Comparison of ENCODE assay signal across 8 mouse cellular contexts in the genomic region with DNA sequence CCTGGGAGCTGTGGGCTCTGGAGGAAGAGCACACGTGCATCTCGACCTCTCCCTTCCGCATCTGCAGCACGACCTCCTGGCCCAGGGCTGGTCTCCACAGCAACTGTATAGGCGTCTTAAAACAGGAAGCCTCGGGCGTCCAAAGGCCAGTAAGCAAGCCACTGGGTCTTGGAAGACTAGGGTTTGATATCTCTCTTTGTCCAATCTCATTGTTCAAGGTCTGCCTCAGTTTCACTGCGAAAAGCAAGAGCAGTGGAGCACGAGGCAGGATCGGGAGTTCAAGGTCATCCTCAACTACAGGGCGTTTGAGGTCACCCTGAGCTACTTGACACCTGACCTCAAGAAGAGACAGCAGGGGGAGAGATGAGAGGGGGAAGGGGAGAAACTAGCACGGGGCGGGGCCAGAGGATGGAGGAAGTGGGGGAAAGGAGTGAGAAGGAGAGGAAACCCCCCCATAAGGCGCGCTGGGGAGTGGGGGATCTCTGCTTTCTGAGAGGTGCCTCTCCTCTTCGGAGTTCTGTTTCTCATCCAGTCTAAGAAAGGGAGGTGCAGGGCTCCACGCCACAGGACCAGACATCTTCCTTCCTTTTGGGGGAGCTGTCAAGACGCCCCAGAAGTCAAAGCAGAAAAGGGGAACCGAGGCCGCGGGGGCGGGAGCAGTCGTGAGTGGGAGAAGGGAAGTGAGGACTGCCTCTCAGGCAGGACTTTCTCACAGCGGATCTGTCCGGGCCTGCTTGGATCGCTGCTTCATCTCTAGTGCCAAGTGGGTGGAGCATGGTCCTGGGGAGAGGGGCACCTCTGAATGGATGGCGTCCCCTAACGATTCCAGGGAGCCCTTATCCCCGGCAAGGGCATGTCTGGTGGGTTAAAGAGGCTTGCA. TPM values are rescaled to one million over a fixed set of nuclear protein-coding genes. Genes with fewer than 3 reads are reported as not detected.
A peak's percentile ranks its signal among the peaks of the same experiment; 100 is the strongest.
DNase-seq lines count a peak whose midpoint lies in the region; ATAC-seq and TF ChIP-seq lines count a peak whose summit lies in the region.

No protein-coding gene starts in this region.

- in situ Hi-C loops in ES-E14 (cut with MboI; ENCODE audit: low sequenced_read_pairs in 2 of 2, unreplicated experiment in 2 of 2), result no loop called here

- DNase-seq in A20 (ENCODE audit: low read depth, low spot score) (peak; percentile 80), ES-E14 (ENCODE audit: low read depth, low spot score) (no peak)
- DNase-seq in forebrain, postnatal 0 days, result no peak
- no peak for DNase-seq in hindbrain, embryonic 14.5 days (ENCODE audit: low spot score)
- DNase-seq in stomach, postnatal 0 days (ENCODE audit: low spot score), result peak; percentile 37
- DNase-seq in cerebellum, adult 11 months, result no peak

- peak overlapping the region; percentile 31 for H3K4me2 ChIP-seq in forebrain, postnatal 0 days (ENCODE audit: low read depth)
- peak overlapping the region; percentile 39 for H3K4me2 ChIP-seq in hindbrain, embryonic 14.5 days (replicated peaks)
- H3K4me2 ChIP-seq in limb, embryonic 12.5 days, result peak overlapping the region; percentile 59
- H3K4me2 ChIP-seq in midbrain, embryonic 12.5 days (replicated peaks), result peak overlapping the region; percentile 35
- peak overlapping the region; percentile 69 for H3K4me2 ChIP-seq in stomach, postnatal 0 days (replicated peaks; ENCODE audit: low read depth)

- WGBS in forebrain, postnatal 0 days, result 4% methylated on average over 29 of the region's 29 CpGs
- 2% methylated on average over 27 of the region's 29 CpGs for WGBS in hindbrain, embryonic 14.5 days
- 2% methylated on average over 29 of the region's 29 CpGs for WGBS in limb, embryonic 12.5 days
- 2% methylated on average over 29 of the region's 29 CpGs for WGBS in midbrain, embryonic 12.5 days
- WGBS in stomach, postnatal 0 days, result 9% methylated on average over 29 of the region's 29 CpGs

- peak overlapping the region; percentile 87 to 92 for H3K4me3 ChIP-seq in ES-E14 (ENCODE audit: insufficient read depth in 1 of 2, low read depth in 1 of 2, low read length in 2 of 2, poor library complexity in 1 of 2, severe bottlenecking in 1 of 2)
- no peak overlapping the region for H3K4me3 ChIP-seq in forebrain, postnatal 0 days (ENCODE audit: low read depth, low read length)
- peak overlapping the region; percentile 18 for H3K4me3 ChIP-seq in hindbrain, embryonic 14.5 days (replicated peaks; ENCODE audit: low read length)
- peak overlapping the region; percentile 38 for H3K4me3 ChIP-seq in limb, embryonic 12.5 days (replicated peaks)
- peak overlapping the region; percentile 27 for H3K4me3 ChIP-seq in midbrain, embryonic 12.5 days
- H3K4me3 ChIP-seq in stomach, postnatal 0 days (ENCODE audit: low read depth, low read length), result peak overlapping the region; percentile 41

- H3K27ac ChIP-seq in ES-E14 (ENCODE audit: insufficient read depth, low read depth, low read length, poor library complexity, severe bottlenecking), result peak overlapping the region; percentile 85
- no peak overlapping the region for H3K27ac ChIP-seq in forebrain, postnatal 0 days (ENCODE audit: low read depth, low read length)
- no peak overlapping the region for H3K27ac ChIP-seq in hindbrain, embryonic 14.5 days
- 0 out of 2 replicates have a peak overlapping the region, but pooled peaks have one; percentile 20 for H3K27ac ChIP-seq in limb, embryonic 12.5 days
- no peak overlapping the region for H3K27ac ChIP-seq in midbrain, embryonic 12.5 days (replicated peaks)
- H3K27ac ChIP-seq in stomach, postnatal 0 days (replicated peaks), result peak overlapping the region; percentile 45

- peaks cover 8 to 17% of the 10 kb centered on the region in 2 experiments; a peak in 3 of 4 replicates for H3K4me1 ChIP-seq in ES-E14 (ENCODE audit: control insufficient read depth in 2 of 2, insufficient read depth in 2 of 2, low read length in 2 of 2, poor library complexity in 1 of 2)
- H3K4me1 ChIP-seq in forebrain, postnatal 0 days (ENCODE audit: insufficient read depth), result no peaks in the 10 kb centered on the region
- H3K4me1 ChIP-seq in hindbrain, embryonic 14.5 days (replicated peaks; ENCODE audit: control insufficient read depth, insufficient read depth, low read length), result no peaks in the 10 kb centered on the region
- H3K4me1 ChIP-seq in limb, embryonic 12.5 days (replicated peaks), result peaks cover 11% of the 10 kb centered on the region
- peaks cover 8% of the 10 kb centered on the region for H3K4me1 ChIP-seq in midbrain, embryonic 12.5 days
- no peaks in the 10 kb centered on the region for H3K4me1 ChIP-seq in stomach, postnatal 0 days (replicated peaks; ENCODE audit: control insufficient read depth, insufficient read depth)

- peak overlapping the region; percentile 85 for H3K9ac ChIP-seq in ES-E14 (ENCODE audit: insufficient read depth, low read depth, low read length, poor library complexity, severe bottlenecking)
- no peak overlapping the region for H3K9ac ChIP-seq in forebrain, postnatal 0 days
- no peak overlapping the region for H3K9ac ChIP-seq in hindbrain, embryonic 14.5 days
- H3K9ac ChIP-seq in limb, embryonic 12.5 days (replicated peaks), result peak overlapping the region; percentile 42
- H3K9ac ChIP-seq in midbrain, embryonic 12.5 days (replicated peaks), result no peak overlapping the region
- peak overlapping the region; percentile 50 for H3K9ac ChIP-seq in stomach, postnatal 0 days (ENCODE audit: low read length)

- no peak for TF ChIP-seq EP300 in stomach, postnatal 0 days (optimal IDR thresholded peaks at IDR 0.05)

- peaks cover 27% of the 10 kb centered on the region for H3K27me3 ChIP-seq in forebrain, postnatal 0 days (ENCODE audit: insufficient read depth, low read length)
- peaks cover 55% of the 10 kb centered on the region for H3K27me3 ChIP-seq in hindbrain, embryonic 14.5 days (ENCODE audit: control insufficient read depth, insufficient read depth, low read length)
- peaks cover 62% of the 10 kb centered on the region for H3K27me3 ChIP-seq in limb, embryonic 12.5 days
- peaks cover 72% of the 10 kb centered on the region for H3K27me3 ChIP-seq in midbrain, embryonic 12.5 days
- H3K27me3 ChIP-seq in stomach, postnatal 0 days (ENCODE audit: control insufficient read depth, insufficient read depth, low read length), result no peaks in the 10 kb centered on the region

- ATAC-seq in forebrain, postnatal 0 days, result no peak
- ATAC-seq in hindbrain, embryonic 14.5 days (ENCODE audit: low FRiP score), result no peak
- no peak for ATAC-seq in limb, embryonic 12.5 days (ENCODE audit: insufficient number of reproducible peaks, insufficient read depth, low FRiP score, low TSS enrichment, low read depth)
- no peak for ATAC-seq in midbrain, embryonic 12.5 days (ENCODE audit: low FRiP score, low read depth)
- ATAC-seq in stomach, postnatal 0 days (ENCODE audit: low FRiP score, low TSS enrichment), result peak; percentile 37; the same call in 1 of the 2 replicates

- TF ChIP-seq CTCF in forebrain, postnatal 0 days (IDR thresholded peaks at IDR 0.05; ENCODE audit: low read depth), result no peak
- TF ChIP-seq CTCF in stomach, postnatal 0 days (IDR thresholded peaks at IDR 0.05; ENCODE audit: low read depth), result no peak

- peaks cover 13% of the 10 kb centered on the region for H3K36me3 ChIP-seq in ES-E14 (ENCODE audit: control insufficient read depth, insufficient read depth, low read length, poor library complexity, severe bottlenecking)
- H3K36me3 ChIP-seq in forebrain, postnatal 0 days (ENCODE audit: insufficient read depth), result no peaks in the 10 kb centered on the region
- no peaks in the 10 kb centered on the region for H3K36me3 ChIP-seq in hindbrain, embryonic 14.5 days (replicated peaks; ENCODE audit: control insufficient read depth, insufficient read depth)
- no peaks in the 10 kb centered on the region for H3K36me3 ChIP-seq in limb, embryonic 12.5 days
- no peaks in the 10 kb centered on the region for H3K36me3 ChIP-seq in midbrain, embryonic 12.5 days
- H3K36me3 ChIP-seq in stomach, postnatal 0 days (ENCODE audit: control insufficient read depth, insufficient read depth, low read length), result no peaks in the 10 kb centered on the region

- no peaks in the 10 kb centered on the region for H3K9me3 ChIP-seq in ES-E14 (ENCODE audit: control insufficient read depth, insufficient read depth, low read depth, low read length)
- no peaks in the 10 kb centered on the region for H3K9me3 ChIP-seq in forebrain, postnatal 0 days (ENCODE audit: low read length)
- H3K9me3 ChIP-seq in hindbrain, embryonic 14.5 days (ENCODE audit: control insufficient read depth, low read length), result no peaks in the 10 kb centered on the region
- H3K9me3 ChIP-seq in limb, embryonic 12.5 days, result no peaks in the 10 kb centered on the region
- no peaks in the 10 kb centered on the region for H3K9me3 ChIP-seq in midbrain, embryonic 12.5 days
- H3K9me3 ChIP-seq in stomach, postnatal 0 days (ENCODE audit: control insufficient read depth, low read length), result no peaks in the 10 kb centered on the region

RNA-seq across cellular contexts. Expression of gene Icam1, which starts 0.9 kb away (rescaled TPM):
- total RNA-seq in ES-E14 (2012; rRNA removed), result 153 and 310 TPM in 2 replicates
- total RNA-seq in forebrain, postnatal 0 days (2014; rRNA removed), result 3.2 and 3.7 TPM in 2 replicates
- 3.1 and 3.6 TPM in 2 replicates for polyA plus RNA-seq in forebrain, postnatal 0 days (2015; fragmentation: Nextera tagmentation; extraction: Ambion mirVana)
- polyA plus RNA-seq in hindbrain, embryonic 14.5 days (2014; fragmentation: Nextera tagmentation; extraction: Ambion mirVana), result 3.6 and 3.8 TPM in 2 replicates
- 8.8 and 8.9 TPM in 2 replicates for polyA plus RNA-seq in limb, embryonic 12.5 days (2016; fragmentation: Nextera tagmentation; extraction: Ambion mirVana)
- polyA plus RNA-seq in midbrain, embryonic 12.5 days (2016; fragmentation: Nextera tagmentation; extraction: Ambion mirVana), result 3.5 and 5.0 TPM in 2 replicates
- polyA plus RNA-seq in stomach, postnatal 0 days (2015; fragmentation: Nextera tagmentation; extraction: Ambion mirVana), result 9.5 and 11.9 TPM in 2 replicates

RNA-seq across cellular contexts. Expression of gene Mrpl4, which starts 12.4 kb away (rescaled TPM):
- 80.8 and 89.5 TPM in 2 replicates for total RNA-seq in ES-E14 (2012; rRNA removed)
- 59.9 and 77.8 TPM in 2 replicates for total RNA-seq in forebrain, postnatal 0 days (2014; rRNA removed)
- polyA plus RNA-seq in forebrain, postnatal 0 days (2015; fragmentation: Nextera tagmentation; extraction: Ambion mirVana), result 101 and 111 TPM in 2 replicates
- polyA plus RNA-seq in hindbrain, embryonic 14.5 days (2014; fragmentation: Nextera tagmentation; extraction: Ambion mirVana), result 97.3 and 102 TPM in 2 replicates
- polyA plus RNA-seq in limb, embryonic 12.5 days (2016; fragmentation: Nextera tagmentation; extraction: Ambion mirVana), result 134 and 135 TPM in 2 replicates
- 101 and 109 TPM in 2 replicates for polyA plus RNA-seq in midbrain, embryonic 12.5 days (2016; fragmentation: Nextera tagmentation; extraction: Ambion mirVana)
- polyA plus RNA-seq in stomach, postnatal 0 days (2015; fragmentation: Nextera tagmentation; extraction: Ambion mirVana), result 87.3 and 90.2 TPM in 2 replicates

RNA-seq across cellular contexts. Expression of gene Icam4, which starts 14.2 kb away (rescaled TPM):
- total RNA-seq in ES-E14 (2012; rRNA removed), result 1.5 and 3.1 TPM in 2 replicates
- total RNA-seq in forebrain, postnatal 0 days (2014; rRNA removed), result not detected in 2 replicates
- not detected in 2 replicates for polyA plus RNA-seq in forebrain, postnatal 0 days (2015; fragmentation: Nextera tagmentation; extraction: Ambion mirVana)
- 0.31 TPM in 1 of 2 replicates, not detected in the other for polyA plus RNA-seq in hindbrain, embryonic 14.5 days (2014; fragmentation: Nextera tagmentation; extraction: Ambion mirVana)
- 1.9 and 2.5 TPM in 2 replicates for polyA plus RNA-seq in limb, embryonic 12.5 days (2016; fragmentation: Nextera tagmentation; extraction: Ambion mirVana)
- 1.1 and 1.3 TPM in 2 replicates for polyA plus RNA-seq in midbrain, embryonic 12.5 days (2016; fragmentation: Nextera tagmentation; extraction: Ambion mirVana)
- 0.50 and 0.81 TPM in 2 replicates for polyA plus RNA-seq in stomach, postnatal 0 days (2015; fragmentation: Nextera tagmentation; extraction: Ambion mirVana)

RNA-seq across cellular contexts. Expression of gene Icam5, which starts 16.9 kb away (rescaled TPM):
- total RNA-seq in ES-E14 (2012; rRNA removed), result 1.4 and 1.8 TPM in 2 replicates
- 17.2 and 19.4 TPM in 2 replicates for total RNA-seq in forebrain, postnatal 0 days (2014; rRNA removed)
- polyA plus RNA-seq in forebrain, postnatal 0 days (2015; fragmentation: Nextera tagmentation; extraction: Ambion mirVana), result 8.2 and 10.3 TPM in 2 replicates
- polyA plus RNA-seq in hindbrain, embryonic 14.5 days (2014; fragmentation: Nextera tagmentation; extraction: Ambion mirVana), result 1.6 and 1.9 TPM in 2 replicates
- polyA plus RNA-seq in limb, embryonic 12.5 days (2016; fragmentation: Nextera tagmentation; extraction: Ambion mirVana), result 0.22 TPM in 1 of 2 replicates, not detected in the other
- polyA plus RNA-seq in midbrain, embryonic 12.5 days (2016; fragmentation: Nextera tagmentation; extraction: Ambion mirVana), result 0.08 TPM in 1 of 2 replicates, not detected in the other
- 0.15 and 0.27 TPM in 2 replicates for polyA plus RNA-seq in stomach, postnatal 0 days (2015; fragmentation: Nextera tagmentation; extraction: Ambion mirVana)

RNA-seq across cellular contexts. Expression of gene S1pr2, which starts 38.4 kb away (rescaled TPM):
- total RNA-seq in ES-E14 (2012; rRNA removed), result 35.7 and 62.4 TPM in 2 replicates
- 3.7 and 4.0 TPM in 2 replicates for total RNA-seq in forebrain, postnatal 0 days (2014; rRNA removed)
- 5.1 and 5.7 TPM in 2 replicates for polyA plus RNA-seq in forebrain, postnatal 0 days (2015; fragmentation: Nextera tagmentation; extraction: Ambion mirVana)
- 8.6 and 8.8 TPM in 2 replicates for polyA plus RNA-seq in hindbrain, embryonic 14.5 days (2014; fragmentation: Nextera tagmentation; extraction: Ambion mirVana)
- polyA plus RNA-seq in limb, embryonic 12.5 days (2016; fragmentation: Nextera tagmentation; extraction: Ambion mirVana), result 52.9 and 53.4 TPM in 2 replicates
- polyA plus RNA-seq in midbrain, embryonic 12.5 days (2016; fragmentation: Nextera tagmentation; extraction: Ambion mirVana), result 20.6 and 22.6 TPM in 2 replicates
- polyA plus RNA-seq in stomach, postnatal 0 days (2015; fragmentation: Nextera tagmentation; extraction: Ambion mirVana), result 16.3 and 19.4 TPM in 2 replicates

Comparison
In these comparisons a context has a peak if more than half of its experiments do, and no peak if none do; other contexts are left out.
1. DNase-seq: peak in A20 (single experiment) and stomach, postnatal 0 days (single experiment); none in ES-E14 (single experiment), forebrain, postnatal 0 days (single experiment), hindbrain, embryonic 14.5 days (single experiment) and cerebellum, adult 11 months (single experiment).
2. H3K27ac ChIP-seq: peak in ES-E14 (single experiment), limb, embryonic 12.5 days (single experiment) and stomach, postnatal 0 days (single experiment); none in forebrain, postnatal 0 days (single experiment), hindbrain, embryonic 14.5 days (single experiment) and midbrain, embryonic 12.5 days (single experiment).
3. H3K9ac ChIP-seq: peak in ES-E14 (single experiment), limb, embryonic 12.5 days (single experiment) and stomach, postnatal 0 days (single experiment); none in forebrain, postnatal 0 days (single experiment), hindbrain, embryonic 14.5 days (single experiment) and midbrain, embryonic 12.5 days (single experiment).
4. Peak in every context shown above with its lines, with median percentiles within 50 percentile points of each other: H3K4me2 ChIP-seq.